Mouse (Mus musculus): ENCODE measurements around the gene 5830473C10Rik. TPM values are rescaled to one million over a fixed set of nuclear protein-coding genes. Genes with fewer than 3 reads are reported as not detected.

5830473C10Rik gene
- polyA plus RNA-seq (2011; ENCODE audit: insufficient read depth, insufficient read length, low replicate concordance, missing spikeins), result not detected in 2 replicates

DNA sequence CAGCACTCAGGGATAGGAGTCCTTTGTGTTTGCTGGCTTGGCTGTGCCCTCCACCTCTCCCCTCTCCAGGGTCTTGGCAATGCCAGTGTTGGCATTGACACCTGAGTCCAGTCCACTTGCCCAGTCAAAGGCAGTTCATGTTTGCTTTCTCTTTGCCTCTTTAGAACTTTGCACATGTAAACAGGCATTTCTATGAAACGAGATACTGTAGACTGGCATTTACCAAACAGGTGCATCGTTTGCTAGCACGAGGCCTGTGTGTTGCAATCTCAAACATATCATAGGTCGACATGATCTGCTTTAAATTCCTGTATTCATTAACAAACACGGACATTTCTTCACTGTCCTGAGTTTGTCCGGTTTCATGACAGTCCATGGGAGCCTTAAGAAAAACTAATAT, at the start of gene 5830473C10Rik:
Gene 5830473C10Rik (plus strand): TSS at position 365 of the 400 bp plus-strand sequence.
- no peak within 1 kb of the TSS for H3K4me3 ChIP-seq (replicated peaks; ENCODE audit: control insufficient read depth, low read depth, low read length)
- no peak within 1 kb of the TSS for H3K27ac ChIP-seq (ENCODE audit: control insufficient read depth, insufficient read depth, low read depth, low read length, poor library complexity)
- 78% methylated on average over 6 of the region's 6 CpGs for WGBS

DNA sequence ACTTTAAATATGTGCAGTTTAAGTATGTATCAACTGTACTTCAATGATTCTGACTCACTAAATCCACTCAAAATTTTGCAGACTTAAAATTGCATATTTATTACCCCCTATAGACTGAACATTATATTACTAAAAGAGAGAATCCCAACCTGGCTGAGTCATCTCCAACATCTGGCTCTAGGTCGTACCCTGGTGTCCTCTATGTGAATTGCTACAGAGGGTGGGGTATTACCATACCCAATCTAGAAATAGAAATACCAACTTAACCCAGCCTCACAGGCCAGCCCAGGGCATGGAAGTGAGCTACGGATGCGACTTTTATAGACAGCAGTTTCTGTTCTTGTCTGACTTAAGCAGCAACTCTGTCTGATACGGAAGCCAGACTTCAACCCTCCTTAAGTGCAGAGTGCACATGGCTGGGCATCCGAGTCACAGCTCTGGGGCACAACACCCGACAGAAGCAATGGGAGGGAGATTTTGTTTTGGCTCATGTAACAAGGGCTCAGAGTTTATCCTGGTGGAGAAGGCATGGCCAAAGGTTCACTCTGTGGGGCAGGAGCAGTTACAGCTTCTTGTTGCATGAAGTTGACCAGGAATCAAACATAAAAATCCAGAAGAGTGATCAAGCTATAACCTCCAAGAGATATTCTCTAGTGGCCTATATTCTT, 48.5 kb upstream of the 5830473C10Rik start:
- 74% methylated on average over 6 of the region's 6 CpGs for WGBS
- TF ChIP-seq POLR2A (IDR thresholded peaks at IDR 0.05; ENCODE audit: borderline replicate concordance, control insufficient read depth, low read depth, low read length) (no peak), CTCF (IDR thresholded peaks at IDR 0.05; ENCODE audit: control insufficient read depth, insufficient read depth, low read length) (no peak)
- Histone ChIP-seq H3K27ac (ENCODE audit: control insufficient read depth, insufficient read depth, low read depth, low read length, poor library complexity) (no peak overlapping the region), H3K4me3 (replicated peaks; ENCODE audit: control insufficient read depth, low read depth, low read length) (no peak overlapping the region), H3K4me1 (ENCODE audit: control insufficient read depth, insufficient read depth, low read length) (no peaks in the 10 kb centered on the region)

More for the DNA sequence above, at the start of gene 5830473C10Rik:
- H3K4me1 ChIP-seq (ENCODE audit: control insufficient read depth, insufficient read depth, low read length), result no peaks in the 10 kb centered on the region
- no peak for TF ChIP-seq CTCF (IDR thresholded peaks at IDR 0.05; ENCODE audit: control insufficient read depth, insufficient read depth, low read length)
- no peak for TF ChIP-seq POLR2A (IDR thresholded peaks at IDR 0.05; ENCODE audit: borderline replicate concordance, control insufficient read depth, low read depth, low read length)

DNA sequence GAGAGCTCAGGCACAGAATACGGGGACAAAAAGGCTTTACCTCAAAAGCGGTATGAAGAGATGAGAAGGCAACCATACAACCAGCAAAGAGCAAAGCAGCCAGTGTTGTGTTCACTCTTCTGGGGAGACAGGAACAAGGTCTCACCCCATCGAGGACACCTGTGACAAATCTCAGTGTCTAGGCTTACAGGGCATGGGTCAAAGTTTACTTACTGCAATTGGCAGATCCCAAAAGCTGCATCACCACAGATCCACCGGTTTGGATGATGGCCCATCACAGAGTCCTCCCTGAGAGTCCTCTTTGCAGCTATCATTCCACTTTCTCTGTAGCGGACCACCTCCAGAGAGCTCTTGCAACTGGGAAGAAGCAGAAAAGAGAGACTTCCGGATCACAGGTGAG, 45.3 kb upstream of the 5830473C10Rik start:
- no peak overlapping the region for H3K27ac ChIP-seq (ENCODE audit: control insufficient read depth, insufficient read depth, low read depth, low read length, poor library complexity)
- TF ChIP-seq POLR2A (IDR thresholded peaks at IDR 0.05; ENCODE audit: borderline replicate concordance, control insufficient read depth, low read depth, low read length) (no peak), CTCF (IDR thresholded peaks at IDR 0.05; ENCODE audit: control insufficient read depth, insufficient read depth, low read length) (no peak)
- no peak overlapping the region for H3K4me3 ChIP-seq (replicated peaks; ENCODE audit: control insufficient read depth, low read depth, low read length)
- no peaks in the 10 kb centered on the region for H3K4me1 ChIP-seq (ENCODE audit: control insufficient read depth, insufficient read depth, low read length)
- 80% methylated on average over 6 of the region's 6 CpGs for WGBS

DNA sequence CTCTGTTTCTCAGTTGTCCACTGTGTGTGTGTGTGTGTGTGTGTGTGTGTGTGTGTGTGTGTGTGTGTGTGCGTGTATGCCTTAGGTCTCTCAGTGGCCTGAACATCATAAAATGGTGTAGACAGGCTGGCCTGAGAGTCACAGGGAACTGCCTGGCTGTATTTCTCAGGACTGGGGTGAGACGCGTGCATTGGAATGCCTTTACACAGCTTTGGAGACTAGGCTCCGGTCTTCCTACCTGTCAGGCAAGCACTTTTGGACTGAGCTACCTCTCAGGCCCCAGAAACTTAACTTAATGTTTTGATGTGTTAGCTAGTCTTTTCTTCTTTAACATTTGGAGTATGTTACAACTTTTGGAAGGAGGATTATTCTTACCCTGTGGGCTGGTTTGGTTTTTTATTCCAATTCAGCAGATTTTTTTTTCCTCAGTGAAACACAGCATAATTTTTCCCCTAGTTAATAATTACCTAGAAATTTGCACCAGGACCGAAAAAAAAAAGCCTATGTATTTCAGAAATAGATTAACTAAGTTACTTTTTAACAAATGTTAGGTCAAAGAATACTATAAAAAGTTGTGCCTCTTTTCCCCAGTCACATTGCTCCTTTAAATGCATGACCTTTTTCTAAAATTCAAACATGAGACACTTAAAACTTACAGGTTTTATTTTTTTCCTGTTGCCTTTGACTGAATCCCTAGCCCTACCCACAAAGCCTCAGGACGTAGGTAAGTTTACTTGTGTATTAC, 42.4 kb upstream of the 5830473C10Rik start, which contains the start of gene Afm:
Gene Afm (plus strand): TSS at position 577 of the 745 bp plus-strand sequence.
- WGBS, result 77% methylated on average over 6 of the region's 6 CpGs
- H3K27ac ChIP-seq (ENCODE audit: control insufficient read depth, insufficient read depth, low read depth, low read length, poor library complexity), result no peak within 1 kb of the TSS

DNA sequence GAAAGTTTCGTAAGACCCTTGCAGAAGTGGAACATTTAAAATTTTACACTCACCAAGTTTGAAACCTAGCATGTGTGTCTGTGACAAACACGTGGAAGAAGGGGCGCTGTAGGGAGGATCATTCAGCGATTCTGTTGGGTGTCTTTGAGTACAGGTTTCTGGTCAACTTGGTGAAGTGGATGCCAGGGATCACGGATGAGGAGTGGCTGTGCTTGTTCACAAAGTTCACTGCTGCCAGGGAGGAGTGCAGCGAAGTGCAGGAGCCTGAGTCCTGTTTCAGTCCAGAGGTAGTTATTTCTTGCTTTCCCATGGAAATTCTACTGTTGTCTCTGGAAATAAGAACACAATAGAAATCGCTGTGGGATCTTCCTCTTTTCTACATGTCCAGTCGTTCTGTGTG, 9.7 kb upstream of the 5830473C10Rik start:
- TF ChIP-seq CTCF (IDR thresholded peaks at IDR 0.05; ENCODE audit: control insufficient read depth, insufficient read depth, low read length) (no peak), POLR2A (IDR thresholded peaks at IDR 0.05; ENCODE audit: borderline replicate concordance, control insufficient read depth, low read depth, low read length) (no peak)
- Histone ChIP-seq H3K4me1 (ENCODE audit: control insufficient read depth, insufficient read depth, low read length) (no peaks in the 10 kb centered on the region), H3K4me3 (replicated peaks; ENCODE audit: control insufficient read depth, low read depth, low read length) (no peak overlapping the region), H3K27ac (ENCODE audit: control insufficient read depth, insufficient read depth, low read depth, low read length, poor library complexity) (no peak overlapping the region)
- 79% methylated on average over 8 of the region's 8 CpGs for WGBS

More for the DNA sequence above, 42.4 kb upstream of the 5830473C10Rik start, which contains the start of gene Afm:
- H3K4me3 ChIP-seq (replicated peaks; ENCODE audit: control insufficient read depth, low read depth, low read length), result no peak within 1 kb of the TSS
- TF ChIP-seq POLR2A (IDR thresholded peaks at IDR 0.05; ENCODE audit: borderline replicate concordance, control insufficient read depth, low read depth, low read length) (no peak), CTCF (IDR thresholded peaks at IDR 0.05; ENCODE audit: control insufficient read depth, insufficient read depth, low read length) (no peak)
- no peaks in the 10 kb centered on the region for H3K4me1 ChIP-seq (ENCODE audit: control insufficient read depth, insufficient read depth, low read length)

DNA sequence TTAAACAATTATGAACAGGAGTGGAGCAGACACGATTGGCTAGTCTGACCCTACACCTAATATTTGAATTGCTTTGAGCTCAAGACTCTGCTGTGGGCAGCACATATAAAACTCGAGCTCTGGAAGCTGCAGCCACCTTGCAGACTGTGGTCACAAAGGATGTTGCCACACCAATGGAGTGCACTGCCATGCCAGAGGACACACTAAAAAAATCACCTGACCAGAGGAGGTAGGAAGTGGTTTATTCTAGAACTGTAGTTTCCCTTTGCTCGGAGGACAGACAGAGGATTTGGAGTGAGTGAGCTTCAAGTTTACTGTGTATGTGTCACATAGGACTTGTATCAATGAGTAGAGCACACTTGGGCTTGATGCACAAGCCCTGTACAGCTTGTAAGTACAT, 4.9 kb upstream of the 5830473C10Rik start:
- H3K4me1 ChIP-seq (ENCODE audit: control insufficient read depth, insufficient read depth, low read length), result no peaks in the 10 kb centered on the region
- no peak for TF ChIP-seq CTCF (IDR thresholded peaks at IDR 0.05; ENCODE audit: control insufficient read depth, insufficient read depth, low read length)
- H3K27ac ChIP-seq (ENCODE audit: control insufficient read depth, insufficient read depth, low read depth, low read length, poor library complexity), result no peak overlapping the region
- H3K4me3 ChIP-seq (replicated peaks; ENCODE audit: control insufficient read depth, low read depth, low read length), result no peak overlapping the region
- WGBS, result 27% methylated on average over 3 of the region's 3 CpGs

DNA sequence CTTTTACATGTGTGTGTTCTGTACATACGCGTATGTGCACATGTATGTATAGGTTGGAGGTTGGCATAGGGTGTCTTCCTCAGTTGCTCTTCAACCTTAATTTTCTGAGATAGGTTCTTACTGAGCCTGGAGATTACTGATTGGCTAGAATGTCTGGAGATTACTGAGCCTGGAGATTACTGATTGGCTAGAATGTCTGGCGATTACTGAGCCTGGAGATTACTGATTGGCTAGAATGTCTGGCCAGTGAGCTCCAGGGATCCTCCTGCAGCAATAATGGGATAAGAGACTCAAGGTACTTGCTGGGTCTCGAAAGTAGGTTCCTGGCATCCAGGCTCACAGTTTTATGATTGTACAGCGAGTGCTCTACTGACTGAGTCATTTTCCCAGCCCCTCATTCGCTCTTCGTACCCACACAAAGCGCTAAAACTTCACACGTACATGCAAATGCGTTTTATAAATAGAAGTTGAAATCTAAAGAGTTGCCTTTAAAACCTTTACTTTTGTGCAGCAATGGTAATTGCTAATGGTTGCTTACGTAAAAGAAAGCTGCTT, 891 bp downstream of the 5830473C10Rik start:
- WGBS, result 90% methylated on average over 11 of the region's 11 CpGs
- TF ChIP-seq POLR2A (IDR thresholded peaks at IDR 0.05; ENCODE audit: borderline replicate concordance, control insufficient read depth, low read depth, low read length) (no peak), CTCF (IDR thresholded peaks at IDR 0.05; ENCODE audit: control insufficient read depth, insufficient read depth, low read length) (no peak)
- H3K27ac ChIP-seq (ENCODE audit: control insufficient read depth, insufficient read depth, low read depth, low read length, poor library complexity), result no peak overlapping the region

DNA sequence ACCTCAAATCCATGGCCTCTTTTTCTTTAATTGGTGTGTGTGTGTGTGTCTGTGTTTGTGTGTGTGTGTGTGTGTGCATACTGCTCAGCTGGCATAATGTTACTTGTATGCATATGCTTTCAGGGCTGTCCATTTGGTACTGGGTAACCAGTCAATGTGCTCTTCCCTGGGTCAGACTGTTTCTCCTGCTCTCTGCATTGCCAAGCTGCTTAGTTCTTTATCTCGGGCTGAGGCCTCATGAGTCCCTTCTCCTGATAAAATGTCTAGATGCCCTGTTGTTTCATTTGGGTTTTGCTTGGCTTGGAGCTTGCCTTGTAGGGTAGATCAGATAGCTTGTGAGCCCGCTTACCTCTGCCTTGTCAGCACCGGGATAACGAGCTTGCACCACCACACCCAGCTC, 2.0 kb downstream of the 5830473C10Rik start:
- WGBS, result 69% methylated on average over 4 of the region's 4 CpGs
- Histone ChIP-seq H3K4me3 (replicated peaks; ENCODE audit: control insufficient read depth, low read depth, low read length) (no peak overlapping the region), H3K4me1 (ENCODE audit: control insufficient read depth, insufficient read depth, low read length) (no peaks in the 10 kb centered on the region), H3K27ac (ENCODE audit: control insufficient read depth, insufficient read depth, low read depth, low read length, poor library complexity) (no peak overlapping the region)
- TF ChIP-seq CTCF (IDR thresholded peaks at IDR 0.05; ENCODE audit: control insufficient read depth, insufficient read depth, low read length) (no peak), POLR2A (IDR thresholded peaks at IDR 0.05; ENCODE audit: borderline replicate concordance, control insufficient read depth, low read depth, low read length) (no peak)

More for the DNA sequence above, 891 bp downstream of the 5830473C10Rik start:
- Histone ChIP-seq H3K4me3 (replicated peaks; ENCODE audit: control insufficient read depth, low read depth, low read length) (no peak overlapping the region), H3K4me1 (ENCODE audit: control insufficient read depth, insufficient read depth, low read length) (no peaks in the 10 kb centered on the region)

Measured in bone marrow, adult 2 months (tissue).